Mouse (Mus musculus): ENCODE results near the gene Serpinb8. TPM values are rescaled to one million over a fixed set of nuclear protein-coding genes. Genes with fewer than 3 reads are reported as not detected.

The Serpinb8 gene
- polyA plus RNA-seq, 1 experiment from 2014 or later: 1.1 TPM

- no peak overlapping the region for H3K27ac ChIP-seq (ENCODE audit: low read length)
- 72% methylated on average over 1 of the region's 1 CpGs for WGBS
- H3K4me1 ChIP-seq (ENCODE audit: insufficient read depth, low read length): no peaks in the 10 kb centered on the region
- no peaks in the 10 kb centered on the region for H3K36me3 ChIP-seq (ENCODE audit: insufficient read depth, low read length)
- H3K4me2 ChIP-seq (replicated peaks; ENCODE audit: low read depth, low read length): no peak overlapping the region
- no peak overlapping the region for H3K4me3 ChIP-seq (ENCODE audit: low read length)
- H3K27me3 ChIP-seq (ENCODE audit: insufficient read depth, low read length): no peaks in the 10 kb centered on the region
- no peak overlapping the region for H3K9ac ChIP-seq (replicated peaks; ENCODE audit: low read length)
- no peaks in the 10 kb centered on the region for H3K9me3 ChIP-seq (ENCODE audit: low read length)
- peak; percentile 71 for ATAC-seq (ENCODE audit: low FRiP score, low TSS enrichment)
These were observed 48.2 kb downstream of the Serpinb8 start for GRCm38 (mm10) chr1:107638056-107638455.

GRCm38 (mm10) chr1:107638459-107638858, 48.7 kb downstream of the Serpinb8 start:
- Histone ChIP-seq H3K27me3 (ENCODE audit: insufficient read depth, low read length) (no peaks in the 10 kb centered on the region), H3K9me3 (ENCODE audit: low read length) (no peaks in the 10 kb centered on the region), H3K4me1 (ENCODE audit: insufficient read depth, low read length) (no peaks in the 10 kb centered on the region), H3K36me3 (ENCODE audit: insufficient read depth, low read length) (no peaks in the 10 kb centered on the region), H3K27ac (ENCODE audit: low read length) (no peak overlapping the region), H3K4me2 (replicated peaks; ENCODE audit: low read depth, low read length) (no peak overlapping the region), H3K9ac (replicated peaks; ENCODE audit: low read length) (no peak overlapping the region), H3K4me3 (ENCODE audit: low read length) (no peak overlapping the region)
- ATAC-seq (ENCODE audit: low FRiP score, low TSS enrichment): no peak
- 74% methylated on average over 3 of the region's 3 CpGs for WGBS

GRCm38 (mm10) chr1:107642457-107643118, 52.8 kb downstream of the Serpinb8 start:
- no peak overlapping the region for H3K9ac ChIP-seq (replicated peaks; ENCODE audit: low read length)

GRCm38 (mm10) chr1:107645086-107645485, 55.3 kb downstream of the Serpinb8 start:
- Histone ChIP-seq H3K27ac (ENCODE audit: low read length) (no peak overlapping the region), H3K9me3 (ENCODE audit: low read length) (no peaks in the 10 kb centered on the region), H3K36me3 (ENCODE audit: insufficient read depth, low read length) (no peaks in the 10 kb centered on the region), H3K27me3 (ENCODE audit: insufficient read depth, low read length) (no peaks in the 10 kb centered on the region), H3K9ac (replicated peaks; ENCODE audit: low read length) (no peak overlapping the region), H3K4me2 (replicated peaks; ENCODE audit: low read depth, low read length) (no peak overlapping the region), H3K4me1 (ENCODE audit: insufficient read depth, low read length) (no peaks in the 10 kb centered on the region), H3K4me3 (ENCODE audit: low read length) (no peak overlapping the region)
- 48% methylated on average over 6 of the region's 6 CpGs for WGBS
- no peak for ATAC-seq (ENCODE audit: low FRiP score, low TSS enrichment)

More at GRCm38 (mm10) chr1:107642457-107643118, 52.8 kb downstream of the Serpinb8 start:
- no peak overlapping the region for H3K4me3 ChIP-seq (ENCODE audit: low read length)
- H3K36me3 ChIP-seq (ENCODE audit: insufficient read depth, low read length): no peaks in the 10 kb centered on the region
- H3K27me3 ChIP-seq (ENCODE audit: insufficient read depth, low read length): no peaks in the 10 kb centered on the region
- H3K9me3 ChIP-seq (ENCODE audit: low read length): no peaks in the 10 kb centered on the region
- no peak overlapping the region for H3K4me2 ChIP-seq (replicated peaks; ENCODE audit: low read depth, low read length)
- no peak overlapping the region for H3K27ac ChIP-seq (ENCODE audit: low read length)
- 77% methylated on average over 2 of the region's 2 CpGs for WGBS
- no peaks in the 10 kb centered on the region for H3K4me1 ChIP-seq (ENCODE audit: insufficient read depth, low read length)
- no peak for ATAC-seq (ENCODE audit: low FRiP score, low TSS enrichment)

GRCm38 (mm10) chr1:107657689-107658088, 67.9 kb downstream of the Serpinb8 start:
- H3K4me1 ChIP-seq (ENCODE audit: insufficient read depth, low read length): no peaks in the 10 kb centered on the region
- no peak overlapping the region for H3K27ac ChIP-seq (ENCODE audit: low read length)
- ATAC-seq (ENCODE audit: low FRiP score, low TSS enrichment): no peak
- no peak overlapping the region for H3K4me2 ChIP-seq (replicated peaks; ENCODE audit: low read depth, low read length)
- WGBS: 78% methylated on average over 2 of the region's 2 CpGs
- H3K27me3 ChIP-seq (ENCODE audit: insufficient read depth, low read length): no peaks in the 10 kb centered on the region
- no peak overlapping the region for H3K4me3 ChIP-seq (ENCODE audit: low read length)
- no peaks in the 10 kb centered on the region for H3K9me3 ChIP-seq (ENCODE audit: low read length)
- H3K9ac ChIP-seq (replicated peaks; ENCODE audit: low read length): no peak overlapping the region
- no peaks in the 10 kb centered on the region for H3K36me3 ChIP-seq (ENCODE audit: insufficient read depth, low read length)

Other genes with a start within 250 kb of the Serpinb8 start
- gene Serpinb11, start 228.8 kb upstream of the Serpinb8 start, polyA plus RNA-seq (2015; fragmentation: Nextera tagmentation; extraction: Ambion mirVana): not detected in 2 replicates
- 0.07 TPM in 1 of 2 replicates, not detected in the other for gene Serpinb7, start 190.4 kb upstream of the Serpinb8 start, polyA plus RNA-seq (2015; fragmentation: Nextera tagmentation; extraction: Ambion mirVana)
- gene Serpinb2, start 78.6 kb upstream of the Serpinb8 start, polyA plus RNA-seq (2015; fragmentation: Nextera tagmentation; extraction: Ambion mirVana): 0.14 TPM in 1 of 2 replicates, not detected in the other